Mouse (Mus musculus) hindbrain, embryonic 16.5 days (tissue): ENCODE data around the gene Acot7. TPM values are rescaled to one million over a fixed set of nuclear protein-coding genes. Genes with fewer than 3 reads are reported as not detected.
A peak's percentile ranks its signal among the peaks of the same experiment; 100 is the strongest.

Source experiments
- ATAC-seq: fragments of 200-750 bp; cut with Nextera tagmentation; 2 replicates; pipeline ENCODE4 v1.8.0; 2017; ENCODE audit warnings: moderate TSS enrichment, moderate library complexity
- H3K27ac ChIP-seq: fragments of 300-500 bp; sonication (generic); 2 replicates; pipeline ENCODE4 v1.5.1; 2014; ENCODE audit warnings: low read depth, mild to moderate bottlenecking, control low read depth, low read length, moderate library complexity
- H3K27me3 ChIP-seq: fragments of 300-500 bp; sonication (generic); replicated peaks from 2 replicates; pipeline ENCODE4 v1.6.1; 2014; ENCODE audit warnings: low read length; ENCODE audit not compliant: control insufficient read depth, insufficient read depth
- H3K36me3 ChIP-seq: fragments of 300-500 bp; sonication (generic); 2 replicates; pipeline ENCODE4 v1.6.1; 2014; ENCODE audit warnings: mild to moderate bottlenecking, low read length, moderate library complexity, mixed read lengths; ENCODE audit not compliant: control insufficient read depth, insufficient read depth
- H3K4me1 ChIP-seq: fragments of 300-500 bp; sonication (generic); 2 replicates; pipeline ENCODE4 v1.6.1; 2014; ENCODE audit warnings: low read depth, low read length; ENCODE audit not compliant: control insufficient read depth, insufficient read depth
- H3K4me2 ChIP-seq: fragments of 300-500 bp; sonication (generic); 2 replicates; pipeline ENCODE4 v1.6.1; 2014; ENCODE audit warnings: mild to moderate bottlenecking, low read length, control low read depth, moderate library complexity
- H3K4me3 ChIP-seq: fragments of 300-500 bp; sonication (generic); 2 replicates; pipeline ENCODE4 v1.5.1; 2014; ENCODE audit warnings: mild to moderate bottlenecking, low read length, control low read depth, moderate library complexity
- H3K9ac ChIP-seq: fragments of 300-500 bp; sonication (generic); 2 replicates; pipeline ENCODE4 v1.6.1; 2014; ENCODE audit warnings: low read depth, mild to moderate bottlenecking, control low read depth, low read length, moderate library complexity
- H3K9me3 ChIP-seq: fragments of 300-500 bp; sonication (generic); 2 replicates; pipeline ENCODE4 v1.6.1; 2014; ENCODE audit warnings: mild to moderate bottlenecking, low read length, moderate library complexity; ENCODE audit not compliant: control insufficient read depth
- WGBS: fragments of 180-500 bp; shearing (Covaris S2); extraction: QIAGEN DNeasy Blood & Tissue Kit; methylation state at CpG from one replicate; pipeline ENCODE4 v1.1.7; 2014; 5-methylcytosine and 5-hydroxymethylcytosine counted together
- polyA plus RNA-seq: library from polyadenylated mRNA; unstranded; fragments of >200 nt; fragmentation: Nextera tagmentation; extraction: Ambion mirVana; gene quantifications from 2 replicates; pipeline ENCODE4 v1.2.1, GENCODE M21; 2015

Acot7 gene
- polyA plus RNA-seq, 1 experiment from 2014 or later = 542 TPM

- H3K4me1 ChIP-seq = peaks cover 24% of the 10 kb centered on the region
- H3K4me2 ChIP-seq = no peak overlapping the region
- no peak for ATAC-seq
- no peak overlapping the region for H3K9ac ChIP-seq
- no peak overlapping the region for H3K4me3 ChIP-seq
- H3K9me3 ChIP-seq = no peaks in the 10 kb centered on the region
- no peaks in the 10 kb centered on the region for H3K27me3 ChIP-seq
- 26% methylated on average over 5 of the region's 5 CpGs for WGBS
- H3K36me3 ChIP-seq = peaks cover 2% of the 10 kb centered on the region
- H3K27ac ChIP-seq = peak overlapping the region; percentile 56; the same call in 1 of the 2 replicates
Measured at GRCm38 (mm10) chr4:152265791-152266190, 87.9 kb downstream of the Acot7 start.

- Histone ChIP-seq H3K4me3 (no peak overlapping the region), H3K36me3 (peaks cover 2% of the 10 kb centered on the region), H3K4me1 (peaks cover 24% of the 10 kb centered on the region), H3K9me3 (no peaks in the 10 kb centered on the region), H3K27me3 (no peaks in the 10 kb centered on the region), H3K27ac (peak overlapping the region; percentile 46; the same call in 1 of the 2 replicates), H3K4me2 (no peak overlapping the region), H3K9ac (no peak overlapping the region)
- ATAC-seq = no peak
- 41% methylated on average over 10 of the region's 10 CpGs for WGBS
Measured at GRCm38 (mm10) chr4:152266236-152266895, 88.4 kb downstream of the Acot7 start.

- H3K4me2 ChIP-seq = no peak overlapping the region
- no peak overlapping the region for H3K9ac ChIP-seq
- no peaks in the 10 kb centered on the region for H3K9me3 ChIP-seq
- peaks cover 21% of the 10 kb centered on the region for H3K4me1 ChIP-seq
- H3K36me3 ChIP-seq = peaks cover 9% of the 10 kb centered on the region
- H3K27ac ChIP-seq = no peak overlapping the region; the same call in 1 of the 2 replicates
- H3K27me3 ChIP-seq = peaks cover 2% of the 10 kb centered on the region; the same call in 1 of the 2 replicates
- 50% methylated on average over 13 of the region's 13 CpGs for WGBS
- no peak overlapping the region for H3K4me3 ChIP-seq
- ATAC-seq = 0 out of 2 replicates have a peak, but pooled peaks have one; percentile 41
Measured at GRCm38 (mm10) chr4:152267748-152268369, 89.9 kb downstream of the Acot7 start.

GRCm38 (mm10) chr4:152269967-152270366 lies 92.0 kb downstream of the Acot7 start:
- WGBS = 90% methylated on average over 13 of the region's 13 CpGs
- Histone ChIP-seq H3K27me3 (peaks cover 2% of the 10 kb centered on the region; the same call in 1 of the 2 replicates), H3K4me2 (no peak overlapping the region)

GRCm38 (mm10) chr4:152270599-152270998 lies 92.7 kb downstream of the Acot7 start:
- Histone ChIP-seq H3K9ac (no peak overlapping the region), H3K27me3 (peaks cover 2% of the 10 kb centered on the region; the same call in 1 of the 2 replicates), H3K9me3 (no peaks in the 10 kb centered on the region), H3K4me3 (no peak overlapping the region), H3K36me3 (peaks cover 6% of the 10 kb centered on the region), H3K4me2 (no peak overlapping the region), H3K27ac (no peak overlapping the region), H3K4me1 (peaks cover 32% of the 10 kb centered on the region)
- 61% methylated on average over 9 of the region's 9 CpGs for WGBS
- ATAC-seq = no peak

More at GRCm38 (mm10) chr4:152269967-152270366, 92.0 kb downstream of the Acot7 start:
- Histone ChIP-seq H3K4me1 (peaks cover 27% of the 10 kb centered on the region), H3K4me3 (no peak overlapping the region), H3K27ac (no peak overlapping the region), H3K36me3 (peaks cover 6% of the 10 kb centered on the region), H3K9me3 (no peaks in the 10 kb centered on the region), H3K9ac (no peak overlapping the region)
- no peak for ATAC-seq

GRCm38 (mm10) chr4:152271334-152271733 lies 93.4 kb downstream of the Acot7 start:
- H3K4me2 ChIP-seq = no peak overlapping the region
- H3K27me3 ChIP-seq = peaks cover 5% of the 10 kb centered on the region; the same call in 1 of the 2 replicates
- H3K9me3 ChIP-seq = no peaks in the 10 kb centered on the region
- no peak for ATAC-seq
- H3K27ac ChIP-seq = no peak overlapping the region
- no peak overlapping the region for H3K9ac ChIP-seq
- WGBS = 92% methylated on average over 11 of the region's 11 CpGs
- no peak overlapping the region for H3K4me3 ChIP-seq
- peaks cover 31% of the 10 kb centered on the region for H3K4me1 ChIP-seq
- H3K36me3 ChIP-seq = peaks cover 6% of the 10 kb centered on the region

GRCm38 (mm10) chr4:152272006-152272405 lies 94.1 kb downstream of the Acot7 start:
- peaks cover 6% of the 10 kb centered on the region for H3K36me3 ChIP-seq
- no peak for ATAC-seq
- no peak overlapping the region for H3K4me3 ChIP-seq
- H3K4me2 ChIP-seq = no peak overlapping the region
- H3K9me3 ChIP-seq = no peaks in the 10 kb centered on the region
- H3K4me1 ChIP-seq = peaks cover 31% of the 10 kb centered on the region
- 79% methylated on average over 7 of the region's 7 CpGs for whole genome bisulfite sequencing
- H3K9ac ChIP-seq = no peak overlapping the region
- peaks cover 6% of the 10 kb centered on the region; the same call in 1 of the 2 replicates for H3K27me3 ChIP-seq
- H3K27ac ChIP-seq = no peak overlapping the region

GRCm38 (mm10) chr4:152272449-152273049 lies 94.6 kb downstream of the Acot7 start:
- no peak overlapping the region for H3K9ac ChIP-seq
- ATAC-seq = no peak
- no peaks in the 10 kb centered on the region for H3K9me3 ChIP-seq
- 36% methylated on average over 9 of the region's 9 CpGs for whole genome bisulfite sequencing
- peaks cover 28% of the 10 kb centered on the region for H3K4me1 ChIP-seq
- peaks cover 6% of the 10 kb centered on the region for H3K36me3 ChIP-seq
- peak overlapping the region; percentile 73 for H3K27ac ChIP-seq
- H3K27me3 ChIP-seq = peaks cover 6% of the 10 kb centered on the region; the same call in 1 of the 2 replicates
- H3K4me2 ChIP-seq = no peak overlapping the region
- no peak overlapping the region for H3K4me3 ChIP-seq

GRCm38 (mm10) chr4:152273191-152273590 lies 95.3 kb downstream of the Acot7 start:
- H3K4me3 ChIP-seq = no peak overlapping the region
- no peak for ATAC-seq

More at GRCm38 (mm10) chr4:152273191-152273590, 95.3 kb downstream of the Acot7 start:
- peaks cover 27% of the 10 kb centered on the region for H3K4me1 ChIP-seq
- peaks cover 6% of the 10 kb centered on the region for H3K36me3 ChIP-seq
- 24% methylated on average over 3 of the region's 3 CpGs for WGBS
- peak overlapping the region; percentile 82 for H3K9ac ChIP-seq
- peak overlapping the region; percentile 92 for H3K4me2 ChIP-seq
- no peaks in the 10 kb centered on the region for H3K9me3 ChIP-seq
- H3K27ac ChIP-seq = peak overlapping the region; percentile 73
- H3K27me3 ChIP-seq = peaks cover 6% of the 10 kb centered on the region; the same call in 1 of the 2 replicates
